18 mouse cellular contexts compared by ENCODE assay signal in the genomic region with DNA sequence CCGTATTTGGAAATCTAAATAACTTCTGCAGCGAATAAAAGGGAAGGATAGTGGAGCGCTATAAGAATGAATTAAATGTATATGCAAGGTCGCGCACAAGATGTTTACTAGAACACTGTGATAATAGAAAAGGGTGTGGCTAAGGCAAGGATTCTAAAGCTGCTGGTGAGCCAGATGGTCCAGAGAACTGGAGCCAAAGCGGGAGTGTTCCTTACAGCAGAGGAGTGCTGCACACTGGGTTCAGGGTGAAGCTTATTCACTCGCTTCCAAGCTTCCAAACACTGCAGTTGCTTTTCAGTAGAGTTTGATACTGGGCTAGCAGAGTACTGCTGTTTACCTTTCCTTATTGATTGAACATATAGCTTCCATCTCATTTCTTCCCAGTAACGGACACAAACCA. TPM values are rescaled to one million over a fixed set of nuclear protein-coding genes. Genes with fewer than 3 reads are reported as not detected.
DNase-seq lines count a peak whose midpoint lies in the region; ATAC-seq and TF ChIP-seq lines count a peak whose summit lies in the region.
"Had no signal": no experiment of that assay in that cellular context is flagged by ENCODE, and none has a peak within 500 bp of the region (broad histone marks: within the 10 kb centered on the region; RNA-seq: fewer than 3 reads in every experiment).

No protein-coding gene starts in this region.

- H3K27me3 ChIP-seq in forebrain, postnatal 0 days (ENCODE audit: insufficient read depth, low read length), result no peaks in the 10 kb centered on the region
- no peaks in the 10 kb centered on the region for H3K27me3 ChIP-seq in forebrain, embryonic 10.5 days (ENCODE audit: poor library complexity, severe bottlenecking)
- no peaks in the 10 kb centered on the region for H3K27me3 ChIP-seq in lung, embryonic 14.5 days (ENCODE audit: insufficient read depth, low read length)
- no peaks in the 10 kb centered on the region for H3K27me3 ChIP-seq in intestine, postnatal 0 days (replicated peaks; ENCODE audit: control insufficient read depth, insufficient read depth, low read length)
- H3K27me3 ChIP-seq: heart, embryonic 15.5 days; hindbrain, embryonic 13.5 days; intestine, embryonic 15.5 days; stomach, embryonic 15.5 days had no signal

- intact Hi-C loops in gastrocnemius, adult 2 months (cut with DNase I), result no loop called here

- ATAC-seq in forebrain, postnatal 0 days, result no peak
- no peak for ATAC-seq in lung, embryonic 14.5 days (ENCODE audit: insufficient read depth)
- no peak for ATAC-seq in intestine, postnatal 0 days
- ATAC-seq: intestine, embryonic 15.5 days had no signal

- H3K9me3 ChIP-seq in forebrain, postnatal 0 days (ENCODE audit: low read length), result no peaks in the 10 kb centered on the region
- H3K9me3 ChIP-seq in forebrain, embryonic 10.5 days, result no peaks in the 10 kb centered on the region
- no peaks in the 10 kb centered on the region for H3K9me3 ChIP-seq in lung, embryonic 14.5 days (ENCODE audit: low read depth, low read length)
- H3K9me3 ChIP-seq in intestine, postnatal 0 days (ENCODE audit: control insufficient read depth), result no peaks in the 10 kb centered on the region
- H3K9me3 ChIP-seq: heart, embryonic 15.5 days; hindbrain, embryonic 13.5 days; intestine, embryonic 15.5 days; midbrain, embryonic 10.5 days; stomach, embryonic 15.5 days had no signal

- no peak for TF ChIP-seq CTCF in forebrain, postnatal 0 days (IDR thresholded peaks at IDR 0.05; ENCODE audit: low read depth)
- TF ChIP-seq CTCF in lung, embryonic 14.5 days (IDR thresholded peaks at IDR 0.05; ENCODE audit: low read depth), result no peak
- no peak for TF ChIP-seq CTCF in gastrocnemius, adult 2 months (IDR thresholded peaks at IDR 0.05)
- TF ChIP-seq CTCF in intestine, postnatal 0 days (IDR thresholded peaks at IDR 0.05; ENCODE audit: low read depth), result no peak

- H3K9ac ChIP-seq in forebrain, postnatal 0 days, result no peak overlapping the region
- no peak overlapping the region for H3K9ac ChIP-seq in lung, embryonic 14.5 days
- H3K9ac ChIP-seq in intestine, postnatal 0 days (ENCODE audit: low read depth, low read length), result no peak overlapping the region
- H3K9ac ChIP-seq: heart, embryonic 15.5 days; hindbrain, embryonic 13.5 days; intestine, embryonic 15.5 days; liver, embryonic 14.5 days; stomach, embryonic 15.5 days had no signal

- no peaks in the 10 kb centered on the region for H3K4me1 ChIP-seq in forebrain, postnatal 0 days (ENCODE audit: insufficient read depth)
- H3K4me1 ChIP-seq in forebrain, embryonic 10.5 days, result no peaks in the 10 kb centered on the region
- no peaks in the 10 kb centered on the region for H3K4me1 ChIP-seq in lung, embryonic 14.5 days (ENCODE audit: insufficient read depth)
- H3K4me1 ChIP-seq in intestine, postnatal 0 days (replicated peaks; ENCODE audit: control insufficient read depth, insufficient read depth, low read length), result no peaks in the 10 kb centered on the region
- H3K4me1 ChIP-seq: heart, embryonic 15.5 days; hindbrain, embryonic 13.5 days; intestine, embryonic 15.5 days; stomach, embryonic 15.5 days had no signal

- no peaks in the 10 kb centered on the region for H3K36me3 ChIP-seq in forebrain, postnatal 0 days (ENCODE audit: insufficient read depth)
- no peaks in the 10 kb centered on the region for H3K36me3 ChIP-seq in forebrain, embryonic 10.5 days (replicated peaks)
- no peaks in the 10 kb centered on the region for H3K36me3 ChIP-seq in lung, embryonic 14.5 days (ENCODE audit: insufficient read depth)
- no peaks in the 10 kb centered on the region for H3K36me3 ChIP-seq in intestine, postnatal 0 days (ENCODE audit: control insufficient read depth, insufficient read depth)
- H3K36me3 ChIP-seq: heart, embryonic 15.5 days; hindbrain, embryonic 13.5 days; intestine, embryonic 15.5 days; midbrain, embryonic 10.5 days; stomach, embryonic 15.5 days had no signal

- 81% methylated on average over 8 of the region's 8 CpGs for WGBS in forebrain, postnatal 0 days
- WGBS in forebrain, embryonic 10.5 days, result 90% methylated on average over 8 of the region's 8 CpGs
- 81% methylated on average over 8 of the region's 8 CpGs for WGBS in lung, embryonic 14.5 days
- WGBS in intestine, postnatal 0 days, result 83% methylated on average over 8 of the region's 8 CpGs

- no peak overlapping the region for H3K27ac ChIP-seq in forebrain, postnatal 0 days (ENCODE audit: low read depth, low read length)
- no peak overlapping the region for H3K27ac ChIP-seq in forebrain, embryonic 10.5 days
- H3K27ac ChIP-seq in lung, embryonic 14.5 days (ENCODE audit: low read depth), result no peak overlapping the region
- no peak overlapping the region for H3K27ac ChIP-seq in gastrocnemius, adult 2 months
- H3K27ac ChIP-seq in intestine, postnatal 0 days (ENCODE audit: low read depth, low read length), result no peak overlapping the region
- H3K27ac ChIP-seq: heart, embryonic 15.5 days; hindbrain, embryonic 13.5 days; intestine, embryonic 15.5 days; liver, embryonic 14.5 days; midbrain, embryonic 10.5 days; stomach, embryonic 15.5 days had no signal

- DNase-seq in forebrain, postnatal 0 days, result peak; percentile 8
- no peak for DNase-seq in forebrain, embryonic 10.5 days (ENCODE audit: extremely low spot score, low spot score)
- DNase-seq in lung, embryonic 14.5 days, result peak; percentile 11
- no peak for DNase-seq in lung, postnatal 10 days
- DNase-seq in cerebellum, adult 11-12 months, result peak; percentile 54
- DNase-seq in cerebellum, postnatal 36 days, result peak; percentile 43 to 47
- DNase-seq in gastrocnemius, adult 2 months, result no peak
- DNase-seq: adrenal gland, postnatal 14 days; thymus, postnatal 25 days had no signal

- H3K4me3 ChIP-seq in forebrain, postnatal 0 days (ENCODE audit: low read depth, low read length), result no peak overlapping the region
- no peak overlapping the region for H3K4me3 ChIP-seq in forebrain, embryonic 10.5 days
- no peak overlapping the region for H3K4me3 ChIP-seq in lung, embryonic 14.5 days (ENCODE audit: low read depth, low read length)
- H3K4me3 ChIP-seq in gastrocnemius, adult 2 months, result no peak overlapping the region
- H3K4me3 ChIP-seq in intestine, postnatal 0 days (ENCODE audit: low read depth, low read length), result no peak overlapping the region
- H3K4me3 ChIP-seq: heart, embryonic 15.5 days; hindbrain, embryonic 13.5 days; intestine, embryonic 15.5 days; midbrain, embryonic 10.5 days; stomach, embryonic 15.5 days had no signal

- H3K4me2 ChIP-seq in forebrain, postnatal 0 days (ENCODE audit: low read depth), result no peak overlapping the region
- no peak overlapping the region for H3K4me2 ChIP-seq in lung, embryonic 14.5 days
- H3K4me2 ChIP-seq in intestine, postnatal 0 days (replicated peaks; ENCODE audit: low read depth), result no peak overlapping the region
- H3K4me2 ChIP-seq: heart, embryonic 15.5 days; hindbrain, embryonic 13.5 days; intestine, embryonic 15.5 days; stomach, embryonic 15.5 days had no signal

RNA-seq across cellular contexts. Expression of gene Adam23, which starts 14.5 kb away (rescaled TPM):
- total RNA-seq in forebrain, postnatal 0 days (2014; rRNA removed), result 52.8 and 65.6 TPM in 2 replicates
- polyA plus RNA-seq in forebrain, postnatal 0 days (2015; fragmentation: Nextera tagmentation; extraction: Ambion mirVana), result 11.2 and 16.4 TPM in 2 replicates
- polyA plus RNA-seq in forebrain, embryonic 10.5 days (2016; fragmentation: Nextera tagmentation; extraction: Ambion mirVana), result 3.6 and 3.7 TPM in 2 replicates
- 1.2 and 1.3 TPM in 2 replicates for polyA plus RNA-seq in lung, embryonic 14.5 days (2014; fragmentation: Nextera tagmentation; extraction: Ambion mirVana)
- total RNA-seq in gastrocnemius, adult 2 months (2021), result 1 to 10 TPM in 1 of 2 experiments, under 1 TPM in 1; 0.59 to 1.6 TPM
- 1.2 and 1.3 TPM in 2 replicates for polyA plus RNA-seq in intestine, postnatal 0 days (2015; fragmentation: Nextera tagmentation; extraction: Ambion mirVana)
- total RNA-seq: MEL; monocyte, adult 5-6 weeks had no signal

Comparison
In these comparisons a context has a peak if more than half of its experiments do, and no peak if none do; other contexts are left out.
1. DNase-seq: peak in forebrain, postnatal 0 days (single experiment), lung, embryonic 14.5 days (single experiment), cerebellum, adult 11-12 months (single experiment) and cerebellum, postnatal 36 days (2 of 2); none in forebrain, embryonic 10.5 days (single experiment), lung, postnatal 10 days (single experiment) and gastrocnemius, adult 2 months (single experiment).